Mouse (Mus musculus): ENCODE measurements around the gene Alppl2. TPM values are rescaled to one million over a fixed set of nuclear protein-coding genes. Genes with fewer than 3 reads are reported as not detected.

Gene Alppl2
- polyA plus RNA-seq, 2 experiments from 2014 or later = not detected

DNA sequence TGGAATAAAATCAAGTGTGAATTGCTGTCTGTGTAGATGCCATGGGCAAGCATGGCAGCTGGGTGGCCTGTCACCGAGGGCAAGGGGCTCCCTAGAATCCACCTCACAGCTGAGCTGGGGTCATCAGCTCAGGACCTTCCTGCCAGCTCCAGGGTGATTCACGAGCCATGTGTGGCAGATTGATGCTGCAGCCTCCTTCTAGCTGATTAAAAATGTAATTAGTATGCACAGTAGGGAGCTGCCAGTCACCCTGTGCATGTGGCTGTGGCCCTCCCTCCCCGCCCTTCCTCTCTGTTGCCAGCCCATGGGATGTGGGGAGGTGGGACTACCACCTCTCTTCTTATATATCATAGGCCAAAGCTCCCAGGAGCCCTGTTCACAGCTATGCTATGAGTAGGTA is 39.7 kb downstream of the Alppl2 start:
- no peak for ATAC-seq

DNA sequence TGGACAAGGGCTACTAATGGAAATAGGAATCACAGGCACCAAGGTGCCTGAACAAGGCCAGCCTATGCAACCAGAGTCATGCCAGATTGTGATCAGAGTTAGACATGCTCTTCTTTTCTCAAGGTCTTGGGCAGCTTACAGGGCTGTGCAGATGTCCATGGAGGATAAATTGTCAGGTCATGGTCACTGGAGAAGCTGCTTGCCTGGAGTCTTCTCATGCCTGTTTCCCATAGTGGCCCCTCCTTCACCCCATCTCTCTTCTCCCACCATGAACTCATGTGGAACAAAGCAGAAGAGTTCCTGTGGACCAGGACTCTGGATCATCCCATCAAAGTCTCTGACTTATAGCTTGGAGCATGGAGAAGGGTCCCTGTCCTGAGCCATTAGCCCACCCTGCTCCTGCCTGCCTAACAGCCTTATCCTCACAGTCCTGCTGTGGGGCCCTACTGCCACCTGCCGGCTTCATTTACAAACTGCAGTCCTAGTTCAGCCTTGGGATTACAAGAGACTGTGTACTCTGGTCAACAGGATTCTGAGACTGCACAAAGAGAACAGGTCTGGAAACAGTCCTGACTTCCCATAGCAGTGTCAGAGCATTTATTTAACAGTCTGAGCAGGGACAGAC is 47.8 kb downstream of the Alppl2 start:
- no peak for ATAC-seq

DNA sequence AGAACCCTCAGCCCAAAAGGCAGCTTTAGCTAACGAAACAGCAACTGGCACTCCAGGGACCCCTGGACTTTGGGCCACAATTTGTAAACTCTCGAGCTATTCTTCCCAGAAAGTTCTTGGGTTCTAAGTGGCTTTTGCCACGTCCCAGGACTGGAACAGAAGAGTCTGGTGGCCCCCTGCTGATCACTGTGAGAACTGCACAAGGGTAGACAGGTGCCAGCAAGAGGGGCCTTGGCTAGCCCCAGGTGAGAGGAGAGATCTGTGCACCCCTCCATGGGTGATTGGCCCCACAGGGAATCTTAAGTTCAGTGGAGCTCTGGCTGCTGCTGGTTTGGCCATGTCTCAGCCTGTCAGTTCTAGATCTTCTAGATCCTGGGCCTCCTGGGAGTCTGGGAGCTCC is 48.6 kb downstream of the Alppl2 start:
- no peak for ATAC-seq

DNA sequence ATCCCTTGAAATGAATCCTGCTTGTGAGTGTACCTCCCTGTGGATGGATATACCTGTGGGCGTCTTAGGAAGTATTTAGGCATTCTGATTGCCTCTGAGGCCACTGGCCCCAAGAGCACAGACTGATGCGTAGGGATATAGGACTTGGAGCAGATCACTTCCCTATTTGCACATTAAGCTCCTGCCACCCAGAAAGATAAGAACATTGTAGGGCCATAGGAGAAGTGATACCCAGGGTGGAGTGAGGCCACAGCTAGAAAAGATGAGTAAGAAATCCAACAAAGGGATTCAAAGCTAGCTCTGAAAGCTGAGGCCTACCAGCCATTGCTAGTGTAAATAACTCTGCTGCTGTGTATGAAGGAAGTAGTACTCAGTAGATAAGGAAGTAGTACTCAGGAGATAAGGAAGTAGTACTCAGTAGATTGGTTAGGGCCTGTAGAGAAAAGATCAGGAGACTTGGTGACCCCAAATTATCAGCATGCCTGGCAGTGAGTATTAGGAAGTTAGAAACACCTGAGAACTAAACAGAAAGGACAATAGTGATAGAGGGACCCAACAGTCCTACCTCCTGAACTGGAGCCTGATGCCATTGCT is 51.2 kb downstream of the Alppl2 start:
- no peak for ATAC-seq

Other genes starting within 250 kb of the Alppl2 start
- gene Alpi, start 11.7 kb upstream of the Alppl2 start, polyA plus RNA-seq (2017; shearing (Covaris generic)) = not detected
- gene Akp3, start 35.0 kb upstream of the Alppl2 start, polyA plus RNA-seq (2017; shearing (Covaris generic)) = not detected
- gene Ecel1, start 66.6 kb upstream of the Alppl2 start, polyA plus RNA-seq (2017; shearing (Covaris generic)) = under 1 TPM in 1 of 2 experiments, not detected in 1; 0.36 TPM
- gene Prss56, start 93.4 kb upstream of the Alppl2 start, polyA plus RNA-seq (2017; shearing (Covaris generic)) = not detected
- gene Chrnd, start 100.7 kb upstream of the Alppl2 start, polyA plus RNA-seq (2017; shearing (Covaris generic)) = not detected
- not detected for gene Chrng, start 114.7 kb upstream of the Alppl2 start, polyA plus RNA-seq (2017; shearing (Covaris generic))
- gene Eif4e2, start 124.0 kb upstream of the Alppl2 start, polyA plus RNA-seq (2017; shearing (Covaris generic)) = 100 to 1,000 TPM; 128 to 155 TPM
- not detected for gene Efhd1, start 174.4 kb upstream of the Alppl2 start, polyA plus RNA-seq (2017; shearing (Covaris generic))
- 10 to 100 TPM; 49.9 to 58.1 TPM for gene Gigyf2, start 237.1 kb upstream of the Alppl2 start, polyA plus RNA-seq (2017; shearing (Covaris generic))

Measured in activated CD4-positive, CD25-positive, alpha-beta regulatory T cell, adult 4 months (primary cell).